Mouse (Mus musculus): ENCODE results near the gene Cers6. TPM values are rescaled to one million over a fixed set of nuclear protein-coding genes. Genes with fewer than 3 reads are reported as not detected.

Cers6 gene
- polyA plus RNA-seq, 1 experiment, result 3.2 TPM

DNA sequence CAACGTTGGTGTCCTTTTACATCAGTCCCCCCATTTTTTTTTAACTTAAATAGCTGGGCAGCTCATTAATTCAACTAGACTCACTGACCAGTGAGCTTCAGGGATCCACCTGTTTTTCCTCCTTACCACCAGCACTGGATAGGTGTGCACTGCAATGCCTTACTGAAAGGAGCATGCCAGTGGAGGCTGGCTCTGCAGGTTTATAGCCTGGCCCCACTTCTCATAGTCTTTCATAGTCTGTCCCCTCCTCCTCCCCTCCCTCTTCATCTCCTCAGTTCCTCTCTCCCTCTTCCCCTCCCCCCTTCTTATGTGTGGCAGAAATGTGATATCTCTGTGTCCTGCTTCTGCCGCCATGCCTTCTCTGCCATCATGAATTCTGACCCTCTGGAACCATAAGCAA, 112.5 kb downstream of the Cers6 start:
- no peak overlapping the region for H3K27ac ChIP-seq (ENCODE audit: control insufficient read depth, insufficient read depth, low read depth, low read length)

DNA sequence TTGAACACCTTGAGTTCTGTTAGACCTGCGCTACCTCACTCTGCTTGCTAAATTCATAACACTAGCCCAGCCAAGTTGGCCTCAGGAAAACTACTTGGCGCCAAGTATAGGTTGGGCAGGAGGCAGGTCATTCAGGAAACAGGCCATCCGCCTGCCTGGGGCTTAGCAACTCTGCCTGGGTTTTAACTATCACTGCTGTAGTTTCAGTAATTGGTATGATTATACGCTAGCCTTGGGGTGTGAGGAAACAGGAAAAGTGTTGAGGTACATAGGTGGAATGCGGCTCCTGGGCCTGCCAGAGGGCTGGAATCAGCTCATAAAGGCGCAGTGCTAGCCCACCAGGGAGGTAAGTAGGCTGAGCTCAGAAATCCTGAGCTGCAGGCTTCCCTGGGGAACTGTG, 114.0 kb downstream of the Cers6 start:
- H3K36me3 ChIP-seq (ENCODE audit: control insufficient read depth, insufficient read depth, low read length), result no peaks in the 10 kb centered on the region
- no peak overlapping the region for H3K27ac ChIP-seq (ENCODE audit: control insufficient read depth, insufficient read depth, low read depth, low read length)
- no peaks in the 10 kb centered on the region for H3K4me1 ChIP-seq (ENCODE audit: control insufficient read depth, insufficient read depth, low read length)
- no peaks in the 10 kb centered on the region for H3K27me3 ChIP-seq (ENCODE audit: control insufficient read depth, insufficient read depth, low read length)
- H3K4me3 ChIP-seq (ENCODE audit: control insufficient read depth, low read depth, low read length), result no peak overlapping the region
- no peak for TF ChIP-seq POLR2A (IDR thresholded peaks at IDR 0.05; ENCODE audit: control insufficient read depth, low read depth, low read length)
- no peak for TF ChIP-seq CTCF (IDR thresholded peaks at IDR 0.05; ENCODE audit: control insufficient read depth, insufficient read depth, insufficient replicate concordance, low read depth, low read length)

More for the DNA sequence above, 112.5 kb downstream of the Cers6 start:
- no peaks in the 10 kb centered on the region for H3K36me3 ChIP-seq (ENCODE audit: control insufficient read depth, insufficient read depth, low read length)
- no peaks in the 10 kb centered on the region for H3K27me3 ChIP-seq (ENCODE audit: control insufficient read depth, insufficient read depth, low read length)
- H3K4me1 ChIP-seq (ENCODE audit: control insufficient read depth, insufficient read depth, low read length), result no peaks in the 10 kb centered on the region
- H3K4me3 ChIP-seq (ENCODE audit: control insufficient read depth, low read depth, low read length), result no peak overlapping the region
- TF ChIP-seq CTCF (IDR thresholded peaks at IDR 0.05; ENCODE audit: control insufficient read depth, insufficient read depth, insufficient replicate concordance, low read depth, low read length), result no peak
- TF ChIP-seq POLR2A (IDR thresholded peaks at IDR 0.05; ENCODE audit: control insufficient read depth, low read depth, low read length), result no peak

DNA sequence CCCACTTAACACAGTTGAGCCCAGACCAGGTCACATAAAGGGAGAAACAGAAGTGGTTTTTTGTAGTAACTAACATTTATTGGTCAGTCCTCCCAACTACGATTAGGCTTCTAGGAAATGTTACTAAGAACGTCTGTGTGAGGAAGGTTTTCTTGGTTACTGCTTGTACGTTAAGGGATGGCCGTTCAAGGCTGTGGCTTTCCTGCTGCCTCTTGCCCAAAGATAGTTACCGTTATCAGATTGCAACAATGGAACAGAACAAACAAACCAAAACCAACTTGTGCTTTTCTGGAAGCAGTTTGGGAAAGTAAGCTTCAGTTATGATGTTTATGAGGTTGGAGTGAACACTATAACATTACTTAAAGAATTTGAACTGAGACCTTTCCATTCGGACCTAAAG, 114.5 kb downstream of the Cers6 start:
- Histone ChIP-seq H3K27ac (ENCODE audit: control insufficient read depth, insufficient read depth, low read depth, low read length) (no peak overlapping the region), H3K4me1 (ENCODE audit: control insufficient read depth, insufficient read depth, low read length) (no peaks in the 10 kb centered on the region), H3K27me3 (ENCODE audit: control insufficient read depth, insufficient read depth, low read length) (no peaks in the 10 kb centered on the region), H3K4me3 (ENCODE audit: control insufficient read depth, low read depth, low read length) (no peak overlapping the region), H3K36me3 (ENCODE audit: control insufficient read depth, insufficient read depth, low read length) (no peaks in the 10 kb centered on the region)
- TF ChIP-seq CTCF (IDR thresholded peaks at IDR 0.05; ENCODE audit: control insufficient read depth, insufficient read depth, insufficient replicate concordance, low read depth, low read length), result no peak
- no peak for TF ChIP-seq POLR2A (IDR thresholded peaks at IDR 0.05; ENCODE audit: control insufficient read depth, low read depth, low read length)

- H3K27ac ChIP-seq (ENCODE audit: control insufficient read depth, insufficient read depth, low read depth, low read length), result no peak overlapping the region
- no peaks in the 10 kb centered on the region for H3K4me1 ChIP-seq (ENCODE audit: control insufficient read depth, insufficient read depth, low read length)
- no peak overlapping the region for H3K4me3 ChIP-seq (ENCODE audit: control insufficient read depth, low read depth, low read length)
- no peaks in the 10 kb centered on the region for H3K36me3 ChIP-seq (ENCODE audit: control insufficient read depth, insufficient read depth, low read length)
- H3K27me3 ChIP-seq (ENCODE audit: control insufficient read depth, insufficient read depth, low read length), result no peaks in the 10 kb centered on the region
- no peak for TF ChIP-seq CTCF (IDR thresholded peaks at IDR 0.05; ENCODE audit: control insufficient read depth, insufficient read depth, insufficient replicate concordance, low read depth, low read length)
- TF ChIP-seq POLR2A (IDR thresholded peaks at IDR 0.05; ENCODE audit: control insufficient read depth, low read depth, low read length), result no peak
Observed at GRCm38 (mm10) chr2:68978244-68978643, 117.0 kb downstream of the Cers6 start.

DNA sequence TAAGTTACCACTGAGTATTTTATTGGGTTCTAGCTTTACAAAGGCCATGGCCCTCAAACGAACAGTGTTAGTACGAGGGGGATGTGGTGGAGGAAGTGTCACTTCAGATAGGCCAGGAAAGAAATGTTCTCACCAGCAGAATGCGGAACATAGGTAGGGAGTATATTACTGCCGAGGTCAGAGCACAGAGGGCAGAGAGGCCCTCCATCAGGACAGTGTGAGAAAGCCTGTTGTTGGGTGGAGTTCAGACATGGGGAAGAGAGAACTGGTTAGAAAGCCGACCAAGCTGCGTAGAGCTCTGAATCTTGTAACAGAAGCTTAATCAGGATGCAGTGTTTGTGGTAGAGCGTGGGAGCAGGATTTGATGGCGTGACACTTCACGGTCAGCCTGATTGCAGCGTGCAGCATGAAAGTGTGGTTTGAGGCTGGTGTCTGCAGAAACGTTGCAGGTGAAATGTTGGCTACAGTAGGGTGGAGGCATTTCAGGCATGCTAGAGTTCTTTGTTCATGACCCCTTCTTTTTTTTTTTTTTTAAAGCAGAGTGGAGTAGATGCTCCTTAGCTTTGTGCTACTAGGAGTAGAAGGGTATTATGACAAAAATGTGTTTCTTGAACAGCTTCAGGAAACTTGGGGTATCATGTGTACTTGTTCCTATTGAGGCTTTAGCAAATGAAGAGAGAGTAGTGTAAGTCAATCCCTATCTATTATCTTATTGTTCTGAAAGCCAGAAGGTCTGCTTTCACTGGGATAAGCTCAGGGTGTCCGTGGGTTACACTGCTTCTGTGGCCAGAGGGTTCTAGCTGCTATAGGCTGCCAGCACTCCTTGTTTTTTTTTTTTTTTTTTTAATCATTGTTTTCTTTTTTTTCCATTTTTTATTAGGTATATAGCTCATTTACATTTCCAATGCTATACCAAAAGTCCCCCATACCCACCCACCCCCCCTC, 117.7 kb downstream of the Cers6 start:
- Histone ChIP-seq H3K4me1 (ENCODE audit: control insufficient read depth, insufficient read depth, low read length) (no peaks in the 10 kb centered on the region), H3K36me3 (ENCODE audit: control insufficient read depth, insufficient read depth, low read length) (no peaks in the 10 kb centered on the region), H3K27ac (ENCODE audit: control insufficient read depth, insufficient read depth, low read depth, low read length) (no peak overlapping the region), H3K27me3 (ENCODE audit: control insufficient read depth, insufficient read depth, low read length) (no peaks in the 10 kb centered on the region), H3K4me3 (ENCODE audit: control insufficient read depth, low read depth, low read length) (no peak overlapping the region)
- TF ChIP-seq POLR2A (IDR thresholded peaks at IDR 0.05; ENCODE audit: control insufficient read depth, low read depth, low read length), result no peak
- TF ChIP-seq CTCF (IDR thresholded peaks at IDR 0.05; ENCODE audit: control insufficient read depth, insufficient read depth, insufficient replicate concordance, low read depth, low read length), result no peak

GRCm38 (mm10) chr2:68981302-68981701, 120.1 kb downstream of the Cers6 start:
- H3K27me3 ChIP-seq (ENCODE audit: control insufficient read depth, insufficient read depth, low read length), result no peaks in the 10 kb centered on the region
- TF ChIP-seq CTCF (IDR thresholded peaks at IDR 0.05; ENCODE audit: control insufficient read depth, insufficient read depth, insufficient replicate concordance, low read depth, low read length), result no peak
- no peak for TF ChIP-seq POLR2A (IDR thresholded peaks at IDR 0.05; ENCODE audit: control insufficient read depth, low read depth, low read length)
- H3K4me3 ChIP-seq (ENCODE audit: control insufficient read depth, low read depth, low read length), result no peak overlapping the region
- H3K36me3 ChIP-seq (ENCODE audit: control insufficient read depth, insufficient read depth, low read length), result no peaks in the 10 kb centered on the region
- H3K27ac ChIP-seq (ENCODE audit: control insufficient read depth, insufficient read depth, low read depth, low read length), result no peak overlapping the region
- no peaks in the 10 kb centered on the region for H3K4me1 ChIP-seq (ENCODE audit: control insufficient read depth, insufficient read depth, low read length)

GRCm38 (mm10) chr2:68981756-68982409, 120.6 kb downstream of the Cers6 start:
- Histone ChIP-seq H3K36me3 (ENCODE audit: control insufficient read depth, insufficient read depth, low read length) (no peaks in the 10 kb centered on the region), H3K27ac (ENCODE audit: control insufficient read depth, insufficient read depth, low read depth, low read length) (no peak overlapping the region), H3K4me3 (ENCODE audit: control insufficient read depth, low read depth, low read length) (no peak overlapping the region), H3K27me3 (ENCODE audit: control insufficient read depth, insufficient read depth, low read length) (no peaks in the 10 kb centered on the region), H3K4me1 (ENCODE audit: control insufficient read depth, insufficient read depth, low read length) (no peaks in the 10 kb centered on the region)
- TF ChIP-seq CTCF (IDR thresholded peaks at IDR 0.05; ENCODE audit: control insufficient read depth, insufficient read depth, insufficient replicate concordance, low read depth, low read length) (no peak), POLR2A (IDR thresholded peaks at IDR 0.05; ENCODE audit: control insufficient read depth, low read depth, low read length) (no peak)
